In the genomic region with DNA sequence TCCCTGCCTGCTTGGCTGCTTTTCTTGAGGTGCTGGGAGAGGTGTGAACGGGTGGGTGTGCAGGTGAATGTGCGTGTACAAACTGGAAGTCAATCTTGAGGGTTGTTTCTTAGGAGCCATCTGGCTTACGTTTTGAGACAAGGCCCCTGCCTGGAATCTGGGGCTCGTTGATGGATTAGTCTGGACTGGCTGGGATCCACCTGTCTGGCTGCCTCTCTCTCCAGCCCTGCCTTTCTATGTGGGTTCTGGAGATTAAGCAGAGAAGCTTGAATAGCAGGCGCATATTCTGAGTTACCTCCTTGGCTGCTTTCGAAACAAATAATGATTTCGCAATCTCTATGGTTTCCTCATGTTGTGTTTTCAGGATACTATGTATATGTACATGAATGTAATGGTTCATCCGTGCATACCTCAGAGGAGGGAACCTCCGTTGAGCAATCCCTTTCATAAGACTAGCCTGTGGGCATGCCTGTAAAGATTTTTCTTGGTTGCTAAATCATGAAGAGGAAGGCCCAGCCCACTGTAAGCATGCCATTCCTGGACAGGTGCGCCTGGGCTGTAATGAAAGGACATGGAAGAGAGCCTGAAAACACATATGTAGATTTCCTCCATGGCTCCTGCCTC, we compare ENCODE assay signal across 22 mouse cellular contexts.
DNase-seq lines count a peak whose midpoint lies in the region; ATAC-seq and TF ChIP-seq lines count a peak whose summit lies in the region.
"Had no signal": no experiment of that assay in that cellular context is flagged by ENCODE, and none has a peak within 500 bp of the region (broad histone marks: within the 10 kb centered on the region; RNA-seq: fewer than 3 reads in every experiment).

No protein-coding gene starts in this region.

- H3K9ac ChIP-seq in liver, adult 2 months (ENCODE audit: low read depth, low read length): no peak overlapping the region
- H3K9ac ChIP-seq in stomach, postnatal 0 days (ENCODE audit: low read length): no peak overlapping the region
- H3K9ac ChIP-seq: hindbrain, embryonic 14.5 days; intestine, embryonic 15.5 days; limb, embryonic 15.5 days; lung, embryonic 15.5 days had no signal

- H3K4me3 ChIP-seq in liver, adult 2 months (ENCODE audit: insufficient read depth, low read depth, low read length): no peak overlapping the region
- H3K4me3 ChIP-seq in stomach, postnatal 0 days (ENCODE audit: low read depth, low read length): no peak overlapping the region
- H3K4me3 ChIP-seq: erythroblast, embryonic 14.5 days; heart, adult 2 months; intestine, embryonic 15.5 days; limb, embryonic 15.5 days; lung, embryonic 15.5 days had no signal

- H3K36me3 ChIP-seq in liver, adult 2 months (ENCODE audit: control insufficient read depth, insufficient read depth, low read length): no peaks in the 10 kb centered on the region
- no peaks in the 10 kb centered on the region for H3K36me3 ChIP-seq in stomach, postnatal 0 days (ENCODE audit: control insufficient read depth, insufficient read depth, low read length)
- H3K36me3 ChIP-seq: intestine, embryonic 15.5 days; limb, embryonic 15.5 days; lung, embryonic 15.5 days had no signal

- peak; percentile 61; the same call in 1 of the 2 replicates for ATAC-seq in stomach, postnatal 0 days (ENCODE audit: low FRiP score, low TSS enrichment)
- ATAC-seq: activated CD4-positive, CD25-positive, alpha-beta regulatory T cell, adult 4 months; forebrain, embryonic 16.5 days; intestine, embryonic 15.5 days; Patski had no signal

- no peaks in the 10 kb centered on the region for H3K4me1 ChIP-seq in liver, adult 2 months (ENCODE audit: control insufficient read depth, insufficient read depth, low read length)
- no peaks in the 10 kb centered on the region for H3K4me1 ChIP-seq in stomach, postnatal 0 days (replicated peaks; ENCODE audit: control insufficient read depth, insufficient read depth)
- H3K4me1 ChIP-seq: intestine, embryonic 15.5 days; lung, embryonic 15.5 days had no signal

- no peak for TF ChIP-seq EP300 in stomach, postnatal 0 days (optimal IDR thresholded peaks at IDR 0.05)

- TF ChIP-seq CTCF in liver, adult 2 months (IDR thresholded peaks at IDR 0.05; ENCODE audit: low read depth, low read length): no peak
- TF ChIP-seq CTCF in stomach, postnatal 0 days (IDR thresholded peaks at IDR 0.05; ENCODE audit: low read depth): no peak

- no peaks in the 10 kb centered on the region for H3K79me2 ChIP-seq in liver, adult 2 months (ENCODE audit: control insufficient read depth, insufficient read depth, low read length)

- no peak for TF ChIP-seq POLR2A in liver, adult 2 months (IDR thresholded peaks at IDR 0.05; ENCODE audit: extremely low read depth, insufficient read depth, low read length)

- peaks cover 2% of the 10 kb centered on the region; the same call in 1 of the 2 replicates for H3K27me3 ChIP-seq in liver, adult 2 months (ENCODE audit: control insufficient read depth, insufficient read depth, low read length)
- no peaks in the 10 kb centered on the region for H3K27me3 ChIP-seq in stomach, postnatal 0 days (ENCODE audit: control insufficient read depth, insufficient read depth, low read length)
- H3K27me3 ChIP-seq: intestine, embryonic 15.5 days; limb, embryonic 15.5 days; lung, embryonic 15.5 days had no signal

- H3K4me2 ChIP-seq in stomach, postnatal 0 days (replicated peaks; ENCODE audit: low read depth): no peak overlapping the region
- H3K4me2 ChIP-seq: hindbrain, embryonic 14.5 days; intestine, embryonic 15.5 days; limb, embryonic 15.5 days; lung, embryonic 15.5 days had no signal

- H3K27ac ChIP-seq in liver, adult 2 months (replicated peaks; ENCODE audit: insufficient read depth, low read depth, low read length): no peak overlapping the region
- no peak overlapping the region for H3K27ac ChIP-seq in stomach, postnatal 0 days (replicated peaks)
- H3K27ac ChIP-seq: heart, adult 2 months; hindbrain, embryonic 14.5 days; intestine, embryonic 15.5 days; kidney, postnatal 0 days; limb, embryonic 15.5 days; lung, embryonic 15.5 days had no signal

- WGBS in liver, adult 2 months: 67% methylated on average over 10 of the region's 10 CpGs
- 42% methylated on average over 10 of the region's 10 CpGs for WGBS in stomach, postnatal 0 days

- DNase-seq in liver, adult 2 months (ENCODE audit: extremely low read depth, low read depth, low spot score): peak; percentile 7
- DNase-seq in liver: no peak
- peak; percentile 4 for DNase-seq in c-Kit-positive CD71-negative TER-119-negative erythroid progenitor cells, embryonic 14.5 days (ENCODE audit: low read depth)
- peak; percentile 6 for DNase-seq in lung, postnatal 10 days
- no peak for DNase-seq in stomach, postnatal 0 days (ENCODE audit: low spot score)
- no peak for DNase-seq in right cerebral cortex, postnatal 10 days (ENCODE audit: low spot score in 2 of 2)
- no peak for DNase-seq in gastrocnemius, postnatal 4 days (ENCODE audit: low spot score in 2 of 2)
- DNase-seq: adrenal gland, postnatal 10 days; cerebellum, adult 18-20 months; heart, adult 2 months; heart, postnatal 36 days; right cerebral cortex, postnatal 4 days; thymus, postnatal 14 days had no signal

- no peaks in the 10 kb centered on the region for H3K9me3 ChIP-seq in stomach, postnatal 0 days (ENCODE audit: control insufficient read depth, low read length)
- H3K9me3 ChIP-seq: intestine, embryonic 15.5 days; limb, embryonic 15.5 days; lung, embryonic 15.5 days had no signal

Comparison
In these comparisons a context has a peak if more than half of its experiments do, and no peak if none do; other contexts are left out.
1. DNase-seq: peak in liver, adult 2 months (single experiment), c-Kit-positive CD71-negative TER-119-negative erythroid progenitor cells, embryonic 14.5 days (single experiment) and lung, postnatal 10 days (single experiment); none in liver (single experiment), stomach, postnatal 0 days (single experiment), right cerebral cortex, postnatal 10 days (0 of 2) and gastrocnemius, postnatal 4 days (0 of 2).